Mouse (Mus musculus) c-Kit-negative CD71-positive TER-119-positive erythroid progenitor cells, embryonic 14.5 days (primary cell): ENCODE data around the gene Gm17655.
"Not testable (repeated sequence)": the region's sequence is repeated elsewhere in the genome, so short reads cannot be mapped to it uniquely, and the experiment has no call there.

Experiments used
- DNase-seq: peaks from one replicate; pipeline ENCODE4 v3.0.0-alpha.2; 2013; ENCODE audit warnings: low read depth, low spot score

The Gm17655 gene

DNA sequence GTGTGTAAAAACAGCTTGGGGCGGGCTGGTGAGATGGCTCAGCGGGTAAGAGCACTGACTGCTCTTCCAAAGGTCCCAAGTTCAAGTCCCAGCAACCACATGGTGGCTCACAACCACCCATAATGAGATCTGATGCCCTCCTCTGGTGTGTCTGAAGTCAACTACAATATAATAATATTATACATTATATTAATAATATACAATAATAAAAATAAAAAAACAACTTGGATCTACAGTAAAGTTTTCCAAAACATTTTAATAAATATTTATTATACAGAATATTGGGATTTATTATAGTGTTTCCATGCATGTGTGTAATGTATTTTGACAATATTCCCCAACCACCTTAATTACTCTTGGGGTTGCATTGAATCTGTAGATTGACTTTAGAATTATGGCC is at the start of gene Gm17655:
Gene Gm17655 (minus strand): TSS at position 101 of the 400 bp plus-strand sequence.
- DNase-seq: not testable (repeated sequence)

DNA sequence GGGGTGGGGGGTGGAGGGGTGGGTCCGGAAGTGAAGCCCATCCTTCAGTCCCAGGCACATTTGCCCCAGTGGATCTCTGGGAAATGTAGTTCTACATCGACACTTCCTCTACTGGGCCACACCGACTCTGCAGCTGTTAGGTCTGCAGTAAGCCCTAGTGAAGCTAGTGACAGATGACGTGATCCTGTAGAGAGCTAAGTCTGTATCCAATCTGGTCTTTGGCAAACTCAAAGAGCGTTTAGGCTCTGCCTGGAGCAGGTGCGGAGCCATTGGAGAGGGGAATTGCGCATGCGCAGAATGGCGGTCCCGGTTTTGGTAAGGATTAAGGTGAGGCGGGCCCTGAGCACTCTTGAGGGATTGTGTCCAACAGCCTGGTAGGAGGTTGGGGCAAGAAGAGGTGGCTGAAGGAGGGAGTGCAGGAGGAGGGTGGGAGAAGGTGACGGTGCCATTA is 37.7 kb upstream of the Gm17655 start, which contains the start of gene Zfp605:
Gene Zfp605 (plus strand): TSS at position 102 of the 451 bp plus-strand sequence.
- DNase-seq: peak; percentile 69

DNA sequence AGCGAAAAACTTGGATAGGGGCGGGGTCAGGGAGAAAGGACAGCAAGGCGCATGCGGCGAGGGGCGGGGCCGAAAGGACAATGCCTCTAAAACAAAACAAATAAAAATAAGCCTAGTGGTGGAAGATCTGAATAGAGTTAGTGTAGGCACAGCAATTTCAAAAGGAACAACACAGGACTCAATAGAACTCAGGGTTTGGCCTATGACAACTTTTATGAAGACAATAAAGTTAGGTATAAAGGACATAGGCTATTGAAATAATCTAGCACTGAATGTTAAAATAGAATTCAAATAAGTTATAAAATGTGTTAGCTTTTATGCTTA is 36.0 kb upstream of the Gm17655 start:
- no peak for DNase-seq

DNA sequence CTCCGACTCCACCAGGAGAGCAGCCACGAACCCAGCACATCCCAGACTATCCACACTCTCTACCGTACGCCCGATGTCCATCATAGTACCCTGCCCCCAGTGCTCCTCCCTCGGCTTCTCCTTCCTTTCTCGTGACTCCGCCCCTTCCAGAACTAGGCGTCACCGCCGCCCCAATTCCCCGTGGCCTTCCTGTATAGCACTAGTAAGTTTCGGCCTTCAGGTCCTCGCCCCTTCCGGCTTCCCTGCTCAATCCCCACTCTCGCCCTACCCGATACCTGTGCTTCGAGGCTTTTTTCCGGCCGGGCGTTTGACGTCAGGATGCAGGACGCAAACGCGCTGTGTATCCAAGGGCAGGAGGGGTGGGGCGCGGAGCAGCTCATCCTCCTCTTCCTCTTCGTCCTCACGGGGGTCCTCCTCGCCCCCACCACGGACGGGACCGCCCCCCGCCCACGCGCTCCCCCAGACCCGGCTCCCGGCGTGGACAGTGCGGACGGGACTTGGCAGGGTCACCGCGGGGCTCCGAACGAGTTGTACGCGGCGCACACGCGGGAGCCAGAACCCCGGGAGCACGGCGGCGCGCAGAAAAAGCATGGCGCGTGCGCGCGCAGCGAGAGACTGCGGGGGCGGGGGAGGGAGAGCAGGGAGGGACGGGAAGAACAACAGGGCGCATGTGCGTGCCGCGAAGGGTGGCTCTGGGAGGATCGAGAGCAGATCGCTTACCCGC is 35.4 kb upstream of the Gm17655 start, which contains the start of gene Gtpbp6:
Gene Gtpbp6 (minus strand): TSS at position 617 of the 724 bp plus-strand sequence.
- DNase-seq: peak; percentile 84

- DNase-seq: no peak
Observed at GRCm38 (mm10) chr5:110106901-110107564, 34.7 kb upstream of the Gm17655 start.

DNA sequence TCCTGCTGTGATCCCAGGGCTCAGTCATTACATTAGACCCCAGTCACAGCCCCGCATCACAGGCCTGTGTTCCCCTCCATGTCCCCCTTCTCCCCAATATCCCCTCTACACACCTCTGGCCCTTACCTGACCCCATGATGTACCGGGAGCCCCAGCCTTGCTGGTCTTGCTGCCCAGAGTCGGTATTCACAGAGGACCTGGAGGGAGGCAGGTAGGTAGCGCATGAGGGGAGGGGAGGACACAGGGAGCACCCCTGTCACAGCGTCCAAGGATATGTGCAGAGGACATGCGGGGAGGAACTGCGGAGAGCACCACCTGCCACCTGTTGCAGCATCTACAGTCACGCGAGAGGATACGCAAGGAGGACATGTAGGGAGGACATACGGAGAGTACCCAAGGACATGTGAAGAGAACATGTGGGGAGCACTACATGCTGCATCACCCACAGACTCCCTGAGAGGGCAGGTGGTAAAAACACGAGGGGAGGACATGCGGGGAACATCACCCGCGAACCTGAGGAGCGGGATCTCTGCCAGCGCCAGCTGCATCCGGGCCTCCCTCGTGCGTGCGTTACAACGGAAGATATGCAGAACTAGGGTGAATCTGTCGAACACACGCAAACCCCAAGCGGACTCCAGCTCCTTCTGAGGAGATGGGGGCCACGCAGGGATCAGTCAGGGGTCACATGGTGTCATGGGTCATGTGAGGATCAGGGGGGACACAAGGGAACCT is 34.0 kb upstream of the Gm17655 start:
- DNase-seq: no peak

DNA sequence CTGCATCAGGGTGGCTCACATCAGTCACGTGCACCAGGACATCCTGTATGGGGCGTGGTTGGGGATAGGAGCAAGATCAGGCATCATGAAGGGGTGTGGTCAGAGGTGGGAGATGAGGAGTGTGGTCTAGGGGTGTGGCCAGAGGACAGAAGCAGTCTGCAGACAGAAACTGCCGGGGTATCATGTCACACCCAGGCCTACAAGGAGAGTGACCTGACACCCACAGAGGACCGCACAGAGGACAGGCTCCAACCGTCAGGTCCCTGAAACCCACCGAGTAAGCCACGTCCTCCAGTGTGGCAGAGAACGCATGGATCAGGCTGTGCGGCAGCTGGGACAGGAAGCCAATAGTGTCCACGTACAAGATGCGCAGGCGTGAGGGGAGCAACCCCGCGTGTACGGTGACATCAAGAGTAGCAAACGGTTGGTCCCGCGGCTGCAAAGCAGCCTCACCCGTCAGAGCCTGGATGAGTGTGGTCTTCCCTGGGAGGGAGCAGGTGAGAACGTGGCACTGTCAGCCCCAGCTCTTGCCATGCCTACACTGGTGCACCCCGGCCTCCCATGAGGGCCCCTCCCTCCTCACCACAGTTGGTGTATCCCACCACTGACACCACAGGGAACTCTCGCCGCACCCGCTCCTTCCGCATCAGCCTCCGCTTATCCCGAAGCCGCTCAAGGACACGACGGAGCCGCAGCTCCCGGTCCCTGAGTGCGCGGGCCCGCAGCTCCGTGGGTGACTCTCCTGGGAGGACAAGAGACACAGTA is 32.5 kb upstream of the Gm17655 start:
- no peak for DNase-seq

DNA sequence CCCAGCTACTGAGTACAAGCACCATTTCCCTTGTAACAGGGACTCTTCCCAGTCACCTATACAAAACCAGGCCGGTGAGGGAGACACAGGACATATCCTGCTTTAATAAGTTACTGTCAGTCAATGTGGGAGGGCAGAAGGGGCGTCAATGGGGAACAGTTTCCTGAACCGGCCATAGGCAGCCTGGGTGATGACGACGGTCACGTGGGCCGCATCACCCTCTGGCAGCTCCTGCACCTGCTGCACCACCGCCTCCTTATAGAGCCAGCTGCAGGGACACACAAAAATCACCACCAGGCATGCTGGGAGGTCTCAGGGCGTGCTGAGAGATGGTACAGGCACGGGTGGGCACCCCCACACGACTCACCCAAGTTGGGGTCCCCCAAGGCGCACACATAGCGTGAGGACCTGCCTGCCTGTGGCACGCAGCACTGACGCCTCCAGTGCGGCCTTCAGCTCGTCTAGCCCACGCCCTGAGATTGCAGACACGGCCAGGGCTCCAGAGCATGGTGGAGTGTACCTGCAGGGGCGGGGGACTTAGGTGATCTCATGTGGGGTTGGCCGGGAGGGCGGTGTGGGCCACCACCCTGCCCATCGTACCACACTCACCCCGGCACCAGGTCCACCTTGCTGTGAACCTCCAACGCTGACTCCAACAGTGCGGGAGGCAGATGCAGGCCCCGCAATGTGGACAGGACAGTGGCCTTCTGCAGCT is 31.7 kb upstream of the Gm17655 start:
- DNase-seq: no peak

GRCm38 (mm10) chr5:110102853-110103625 is 30.7 kb upstream of the Gm17655 start:
- no peak for DNase-seq

- no peak for DNase-seq
Observed at GRCm38 (mm10) chr5:110102429-110102828, 30.1 kb upstream of the Gm17655 start.

DNA sequence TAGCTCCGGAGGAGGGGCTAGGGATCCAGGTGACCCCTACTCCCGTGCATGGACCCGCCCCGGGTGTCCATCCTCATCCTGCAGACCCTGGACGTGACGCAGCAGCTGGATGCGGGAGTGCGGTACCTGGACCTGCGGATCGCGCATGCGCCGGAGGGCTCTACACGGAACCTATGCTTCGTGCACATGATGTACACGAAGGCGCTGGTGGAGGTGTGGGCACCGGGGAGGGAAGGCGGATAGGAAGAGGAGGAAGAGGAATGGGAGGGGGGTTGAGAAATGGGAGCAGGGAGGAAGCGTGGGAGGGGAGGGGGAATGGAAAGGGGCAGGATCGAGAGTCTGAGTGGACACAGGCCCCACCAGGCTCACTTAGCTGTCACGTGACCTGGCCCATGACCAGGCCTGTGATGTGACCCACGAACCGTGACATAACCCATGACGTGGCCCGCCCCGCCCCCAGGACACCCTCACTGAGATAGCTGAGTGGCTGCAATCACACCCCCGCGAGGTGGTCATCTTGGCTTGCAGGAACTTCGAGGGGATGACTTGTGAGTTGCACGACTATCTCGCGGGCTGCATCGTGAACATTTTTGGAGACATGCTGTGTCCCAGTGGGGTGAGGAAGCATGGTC is 29.5 kb upstream of the Gm17655 start:
- no peak for DNase-seq

GRCm38 (mm10) chr5:110100921-110101631 is 28.8 kb upstream of the Gm17655 start:
- no peak for DNase-seq

GRCm38 (mm10) chr5:110099656-110100580 is 27.6 kb upstream of the Gm17655 start, which contains the start of gene Plcxd1:
Plcxd1 (plus strand) TSS chr5:110099969.
- no peak for DNase-seq

DNA sequence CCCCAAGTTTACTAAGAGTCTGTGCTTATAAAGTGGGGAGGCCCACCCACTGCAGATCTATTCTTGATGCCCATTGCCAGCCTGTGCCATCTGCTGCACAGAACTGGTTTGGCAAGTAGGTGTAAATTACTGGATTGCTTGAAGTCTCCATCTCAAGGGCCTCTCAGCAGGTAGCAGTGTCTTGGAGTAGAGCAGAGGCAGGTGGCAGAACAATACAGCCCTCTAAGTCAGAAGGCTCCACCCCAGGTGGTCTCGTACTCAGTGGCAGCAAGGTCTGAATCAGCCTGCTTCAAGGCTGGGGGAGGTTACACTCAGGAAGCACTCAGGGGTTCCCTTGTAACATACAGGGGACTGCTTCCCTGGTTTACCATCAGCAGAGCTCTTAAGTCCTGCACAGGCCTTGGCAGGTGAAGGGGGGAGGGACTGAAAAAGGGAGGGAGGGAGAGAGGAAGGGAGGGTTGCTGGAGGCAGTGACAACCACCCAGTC is 26.7 kb upstream of the Gm17655 start:
- DNase-seq: no peak

- DNase-seq: no peak
Observed at GRCm38 (mm10) chr5:110094847-110095213, 22.5 kb upstream of the Gm17655 start.

GRCm38 (mm10) chr5:110094030-110094846 is 21.9 kb upstream of the Gm17655 start, which contains the start of gene Gm35315:
Gm35315 (minus strand) TSS chr5:110094420.
- DNase-seq: peak; percentile 75

DNA sequence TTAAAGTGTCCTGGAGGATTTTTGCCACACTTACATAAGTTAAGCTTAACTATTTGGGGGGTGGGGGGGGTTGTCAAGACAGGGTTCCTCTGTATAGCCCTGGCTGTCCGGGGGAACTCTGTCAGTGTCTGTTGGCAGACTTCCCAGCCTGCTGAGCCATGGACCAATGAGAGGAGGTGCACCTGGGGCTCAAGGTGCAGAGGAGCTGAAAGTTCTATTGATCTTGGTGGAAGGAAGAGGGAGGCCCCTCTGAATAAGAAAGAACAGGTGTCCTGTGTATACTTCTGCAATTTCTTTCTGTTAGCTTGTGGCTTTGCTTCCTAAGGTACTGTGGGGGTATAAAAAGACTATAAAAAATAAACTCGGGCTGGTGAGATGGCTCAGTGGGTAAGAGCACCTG is 19.2 kb upstream of the Gm17655 start:
- no peak for DNase-seq
